Mouse (Mus musculus) kidney, adult 18-20 months (tissue): Measurements from ENCODE around the gene Idh3b.

Source experiments
- DNase-seq: peaks from one replicate; pipeline ENCODE4 v3.0.0; 2021

Idh3b gene

GRCm38 (mm10) chr2:130262398-130262797, 21.9 kb downstream of the Idh3b start:
- no peak for DNase-seq

- no peak for DNase-seq
These were observed 22.4 kb downstream of the Idh3b start for GRCm38 (mm10) chr2:130261914-130262313.

GRCm38 (mm10) chr2:130260822-130261221, 23.5 kb downstream of the Idh3b start:
- DNase-seq = no peak

- no peak for DNase-seq
These were observed 27.6 kb downstream of the Idh3b start for GRCm38 (mm10) chr2:130256762-130257161.

GRCm38 (mm10) chr2:130248226-130248625, 36.1 kb downstream of the Idh3b start:
- DNase-seq = no peak

GRCm38 (mm10) chr2:130246912-130247311, 37.4 kb downstream of the Idh3b start:
- peak; percentile 21 for DNase-seq
